Mouse (Mus musculus): ENCODE data around the gene Sept12.

Gene Sept12

DNA sequence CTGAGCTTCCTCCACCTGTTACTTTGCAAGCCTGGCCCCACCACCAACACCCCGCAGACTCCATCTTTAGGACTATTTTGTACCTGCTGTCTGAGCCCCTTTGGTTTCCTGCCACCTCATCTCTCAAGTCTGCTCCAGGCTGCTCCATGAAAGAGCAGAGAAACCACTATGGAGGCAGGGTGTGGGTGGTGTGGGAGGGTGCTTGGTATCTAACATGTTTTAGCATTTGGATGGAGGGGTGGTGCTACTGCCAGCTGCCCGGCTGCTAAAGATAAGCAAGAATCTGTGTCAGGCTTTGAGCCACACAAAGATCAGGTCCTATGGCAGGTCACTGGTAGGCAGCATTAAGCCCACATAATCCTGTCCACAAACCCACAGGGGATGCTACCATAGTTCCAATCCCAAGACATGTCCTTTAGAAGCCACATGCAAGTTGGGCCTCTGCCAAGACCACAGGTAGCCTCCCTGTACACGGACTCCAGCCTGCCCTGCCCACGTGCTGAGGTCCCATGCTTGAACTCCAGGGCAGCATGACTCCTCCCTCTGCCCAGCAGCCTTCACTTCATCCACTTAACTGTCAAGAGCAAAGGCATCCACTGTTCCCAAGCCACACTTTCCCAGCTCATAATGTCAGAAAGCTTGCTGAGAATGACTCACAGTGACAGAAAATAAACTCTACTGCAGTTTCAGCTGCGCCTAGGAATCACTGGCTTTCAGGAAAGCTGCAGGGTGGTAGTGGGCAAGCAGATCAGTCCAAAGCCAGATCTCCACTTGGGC, 19.2 kb downstream of the Sept12 start:
- in situ Hi-C loops (cut with MboI, MseI): no loop called here

- in situ Hi-C loops (cut with MboI, MseI): no loop called here
Observed at GRCm38 (mm10) chr16:4976180-4976579, 21.5 kb downstream of the Sept12 start.

GRCm38 (mm10) chr16:4974521-4974920, 23.1 kb downstream of the Sept12 start:
- in situ Hi-C loops (cut with MboI, MseI): no loop called here

- in situ Hi-C loops (cut with MboI, MseI): no loop called here
Observed at GRCm38 (mm10) chr16:4971626-4972025, 26.0 kb downstream of the Sept12 start.

DNA sequence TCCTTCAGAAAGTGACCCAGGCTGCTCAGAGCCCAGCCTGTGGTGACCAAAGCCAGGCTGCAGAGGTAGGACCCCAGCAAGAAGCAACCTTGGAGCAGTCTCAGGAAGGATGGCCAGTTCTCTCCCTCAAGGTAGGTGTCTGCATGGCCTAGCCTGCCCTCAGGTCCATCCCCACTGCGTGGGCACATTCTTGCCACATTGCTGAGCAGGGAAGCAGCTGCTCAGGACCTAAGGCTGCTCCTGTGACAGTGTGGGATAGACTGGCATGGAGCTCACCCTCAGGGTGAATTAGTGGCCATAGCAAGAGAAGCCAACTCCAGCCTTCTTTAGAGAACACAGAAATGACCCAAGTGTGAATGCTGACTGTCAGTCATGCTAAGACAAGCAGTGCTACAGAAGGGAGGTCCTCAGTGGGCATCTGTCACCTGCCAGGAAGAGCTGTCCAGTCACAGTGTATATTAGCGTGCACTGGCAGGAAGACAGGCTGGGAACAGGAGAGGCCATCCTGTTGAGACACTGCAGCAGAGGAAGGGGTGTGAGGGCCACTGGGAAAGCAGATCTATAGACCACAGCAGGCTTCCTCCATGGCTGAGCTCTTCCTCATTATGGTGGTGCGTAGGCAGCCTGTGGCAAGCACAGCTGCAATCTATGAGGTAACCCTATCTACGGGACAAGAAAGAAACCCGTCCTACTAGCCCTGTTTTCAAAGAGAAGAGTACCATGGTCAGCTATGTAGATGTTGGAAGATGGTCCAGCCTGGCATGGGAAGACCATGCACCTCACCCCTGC, 28.4 kb downstream of the Sept12 start:
- in situ Hi-C loops (cut with MboI, MseI): loop anchor here (10.0 kb wide), 1 partner anchor 84 kb away; the partner anchor contains the start of genes Mgrn1 and Ubald1

GRCm38 (mm10) chr16:4968426-4968825, 29.2 kb downstream of the Sept12 start:
- in situ Hi-C loops (cut with MboI, MseI): loop anchor here (10.0 kb wide), 1 partner anchor 84 kb away; the partner anchor contains the start of genes Mgrn1 and Ubald1

DNA sequence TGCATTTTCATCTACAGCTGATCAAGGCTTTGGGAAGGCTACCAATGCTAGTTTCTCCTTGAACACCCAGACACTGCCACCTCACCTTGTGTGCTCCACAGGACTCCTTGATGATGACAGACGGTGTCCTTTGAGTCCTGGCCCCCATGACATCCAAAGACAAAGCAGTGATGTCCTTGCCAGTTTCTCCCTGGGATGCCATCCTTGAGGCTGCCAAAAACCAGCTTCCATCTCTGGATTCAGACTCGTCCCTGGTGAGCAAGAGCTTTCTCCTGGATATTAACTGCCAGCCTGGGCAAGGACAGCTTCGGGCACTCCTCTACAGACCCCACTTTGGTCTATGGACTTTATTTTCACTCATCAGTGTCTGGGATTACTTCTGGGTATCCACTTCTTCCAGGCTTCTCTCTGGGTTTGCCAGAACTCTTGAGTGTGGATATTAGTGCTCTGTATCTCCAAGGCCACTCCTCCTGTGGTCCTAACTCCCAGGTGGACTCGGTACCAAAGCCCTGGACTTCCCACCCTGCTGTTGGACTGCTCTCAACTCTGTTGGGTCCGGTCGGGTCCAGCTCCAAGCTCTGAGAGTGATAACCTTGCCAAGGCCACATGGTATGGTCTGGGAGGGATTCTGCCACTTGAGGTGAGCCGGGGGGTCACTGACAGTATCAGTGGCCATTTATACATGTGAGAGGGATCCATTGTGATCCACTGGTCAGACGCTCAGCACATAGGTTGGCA, 32.1 kb downstream of the Sept12 start:
- in situ Hi-C loops (cut with MboI, MseI): loop anchor here (10.0 kb wide), 1 partner anchor 81 kb away; the partner anchor contains the start of genes Mgrn1 and Ubald1

DNA sequence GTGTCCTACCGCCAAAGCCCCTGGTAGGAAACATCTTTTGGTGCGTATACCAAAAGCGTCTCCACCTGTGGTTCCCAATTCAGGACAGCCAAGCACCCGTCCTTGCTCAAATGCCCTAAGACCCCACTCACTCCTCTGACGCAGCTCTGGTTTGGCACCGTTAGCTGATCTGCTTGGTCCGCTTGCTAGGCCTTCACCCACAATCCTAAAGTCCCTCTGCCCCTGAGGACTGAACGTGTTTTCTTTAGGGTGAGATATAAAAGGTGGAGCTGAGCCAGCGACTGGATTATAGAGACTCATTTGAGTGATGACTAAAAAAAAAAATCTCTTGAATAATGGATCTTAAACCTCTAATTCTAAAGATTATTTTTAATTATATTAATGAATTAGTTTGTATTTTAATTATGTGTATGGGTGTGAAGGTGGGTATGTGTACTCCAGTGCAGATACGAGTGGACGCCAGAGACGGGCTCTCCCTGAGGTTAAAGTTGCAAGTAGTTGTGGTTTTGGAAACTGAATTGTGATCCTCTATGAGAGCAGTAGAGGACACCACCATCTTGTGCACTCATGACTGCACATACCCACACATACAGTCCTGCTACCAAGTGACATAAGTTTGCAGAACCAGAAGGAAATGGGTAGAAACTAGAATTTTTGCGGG, 32.8 kb downstream of the Sept12 start:
- in situ Hi-C loops (cut with MboI, MseI): loop anchor here (5.0 to 10.0 kb wide), 2 partner anchors 57 to 80 kb away; partner anchors contain the start of genes Mgrn1 and Ubald1

DNA sequence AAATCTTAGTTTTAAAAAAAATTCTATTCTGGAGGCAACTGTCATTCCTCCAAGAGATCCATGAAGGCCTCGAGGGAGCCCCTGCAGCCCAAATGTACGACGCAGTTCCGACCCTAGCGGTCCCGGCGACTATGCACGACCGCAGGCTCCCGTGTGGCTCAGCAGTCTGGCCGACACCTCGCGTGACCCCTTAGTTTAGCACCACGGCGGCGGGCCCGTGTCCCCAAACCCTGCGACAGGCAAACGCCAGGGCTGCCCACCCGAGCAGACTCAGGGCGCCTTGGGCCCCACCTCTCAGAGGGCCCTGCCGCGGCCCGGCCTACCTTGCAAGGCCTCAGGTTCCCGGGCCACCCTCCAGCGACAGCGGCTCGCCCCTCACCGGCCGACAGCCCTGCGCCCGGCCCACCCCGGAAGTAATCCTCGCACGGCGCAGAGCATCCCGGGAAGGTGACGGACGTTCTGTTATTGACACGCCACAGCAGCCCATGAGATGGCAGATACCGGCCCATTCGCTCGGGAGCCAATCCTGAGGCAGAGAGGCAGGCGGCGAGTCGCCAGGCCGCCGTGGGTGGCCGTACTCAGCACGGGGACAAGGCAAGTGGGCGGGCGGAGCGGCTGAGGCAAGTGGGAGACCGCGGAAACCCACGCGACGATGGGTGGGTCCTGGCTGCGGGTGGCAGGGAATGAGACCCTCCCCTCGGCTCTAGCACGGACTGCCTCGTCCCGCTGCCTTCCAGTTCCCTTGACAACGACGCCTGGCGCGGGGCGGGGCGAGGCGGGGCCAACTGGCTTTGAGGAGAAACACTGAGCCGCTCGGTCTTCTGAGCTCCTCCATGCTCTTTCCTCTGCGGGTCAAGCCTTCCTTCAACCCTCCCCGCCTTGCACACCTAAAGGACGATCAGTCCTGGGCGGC, 33.6 kb downstream of the Sept12 start, which contains the start of gene Anks3:
TSS of gene Anks3 (minus strand) at position 409 of the 913 bp plus-strand sequence.
- in situ Hi-C loops (cut with MboI, MseI): loop anchor here (5.0 to 10.0 kb wide), 2 partner anchors 58 to 79 kb away; partner anchors contain the start of genes Mgrn1 and Ubald1

- in situ Hi-C loops (cut with MboI, MseI): loop anchor here (5.0 to 10.0 kb wide), 2 partner anchors 59 to 79 kb away; partner anchors contain the start of genes Mgrn1 and Ubald1
Observed at GRCm38 (mm10) chr16:4963346-4963745, 34.3 kb downstream of the Sept12 start.

- in situ Hi-C loops (cut with MboI, MseI): loop anchor here (5.0 to 10.0 kb wide), 2 partner anchors 62 to 75 kb away; partner anchors contain the start of genes Mgrn1 and Ubald1
Observed at GRCm38 (mm10) chr16:4960260-4960659, 37.4 kb downstream of the Sept12 start.

DNA sequence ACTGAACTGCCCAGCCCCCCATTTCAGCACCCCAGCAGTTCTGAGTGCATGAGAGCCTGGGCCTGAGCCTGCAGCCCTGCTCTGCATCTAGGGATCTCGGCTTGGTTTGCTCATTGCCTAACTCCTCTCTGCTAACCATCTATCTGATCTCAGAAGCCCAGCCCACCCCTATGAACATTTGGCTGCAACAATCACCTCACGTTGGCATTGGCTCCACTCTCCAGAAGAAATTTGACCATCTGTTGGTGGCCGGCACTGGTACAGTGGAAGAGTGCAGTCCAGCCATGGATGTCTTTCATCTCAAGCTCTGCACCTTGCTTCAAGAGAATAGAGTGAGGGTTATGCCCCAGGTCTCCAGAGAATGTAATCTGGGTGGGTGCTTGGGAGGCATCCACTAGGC, 40.2 kb downstream of the Sept12 start:
- in situ Hi-C loops (cut with MboI, MseI): no loop called here

GRCm38 (mm10) chr16:4956609-4957008, 41.0 kb downstream of the Sept12 start:
- in situ Hi-C loops (cut with MboI, MseI): no loop called here

DNA sequence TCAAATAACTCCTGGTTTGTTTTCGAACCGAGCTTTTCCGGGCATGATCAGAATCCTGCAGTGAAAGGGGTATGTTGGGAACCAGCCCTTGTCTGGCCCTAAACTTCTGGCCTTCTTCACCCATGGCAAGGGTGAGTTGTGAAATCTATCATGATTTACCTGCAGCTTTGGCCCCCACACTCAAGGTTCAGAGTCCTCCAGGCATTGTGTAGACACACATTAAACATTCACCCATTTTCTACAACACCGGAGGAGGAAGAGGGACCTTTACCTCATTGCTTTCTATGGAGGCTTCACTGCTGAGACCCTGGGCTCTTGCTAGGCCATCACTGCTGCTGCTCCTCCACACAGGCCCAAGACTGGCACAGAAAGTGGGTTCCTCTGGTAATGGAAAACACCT, 50.3 kb downstream of the Sept12 start:
- in situ Hi-C loops (cut with MboI, MseI): no loop called here

- in situ Hi-C loops (cut with MboI, MseI): no loop called here
Observed at GRCm38 (mm10) chr16:4946155-4946554, 51.5 kb downstream of the Sept12 start.

GRCm38 (mm10) chr16:4945415-4945814, 52.2 kb downstream of the Sept12 start:
- in situ Hi-C loops (cut with MboI, MseI): no loop called here

GRCm38 (mm10) chr16:4943431-4943830, 54.2 kb downstream of the Sept12 start:
- in situ Hi-C loops (cut with MboI, MseI): no loop called here

DNA sequence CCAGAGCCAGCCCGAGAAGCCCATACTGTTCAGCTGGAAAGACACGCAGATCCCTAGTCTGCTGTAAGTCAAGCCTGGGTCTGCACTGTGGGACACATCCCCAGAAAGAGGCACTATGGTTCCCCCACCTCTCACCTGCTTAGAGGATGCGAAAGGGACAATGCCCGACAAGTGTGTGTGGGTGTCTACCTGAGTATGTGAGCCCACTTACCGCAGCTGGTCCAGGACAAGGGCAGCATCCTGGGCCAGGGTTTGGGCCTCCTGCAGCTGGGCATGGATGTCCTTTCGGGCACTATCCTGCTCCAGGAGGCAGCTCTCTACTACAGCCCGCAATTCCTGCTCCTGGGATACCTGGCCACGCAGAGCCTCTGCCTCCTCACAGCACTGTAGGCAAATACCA, 54.8 kb downstream of the Sept12 start:
- in situ Hi-C loops (cut with MboI, MseI): no loop called here

GRCm38 (mm10) chr16:4941016-4941415, 56.6 kb downstream of the Sept12 start:
- in situ Hi-C loops (cut with MboI, MseI): no loop called here

All from regulatory T cell (primary cell).